In the genomic region with DNA sequence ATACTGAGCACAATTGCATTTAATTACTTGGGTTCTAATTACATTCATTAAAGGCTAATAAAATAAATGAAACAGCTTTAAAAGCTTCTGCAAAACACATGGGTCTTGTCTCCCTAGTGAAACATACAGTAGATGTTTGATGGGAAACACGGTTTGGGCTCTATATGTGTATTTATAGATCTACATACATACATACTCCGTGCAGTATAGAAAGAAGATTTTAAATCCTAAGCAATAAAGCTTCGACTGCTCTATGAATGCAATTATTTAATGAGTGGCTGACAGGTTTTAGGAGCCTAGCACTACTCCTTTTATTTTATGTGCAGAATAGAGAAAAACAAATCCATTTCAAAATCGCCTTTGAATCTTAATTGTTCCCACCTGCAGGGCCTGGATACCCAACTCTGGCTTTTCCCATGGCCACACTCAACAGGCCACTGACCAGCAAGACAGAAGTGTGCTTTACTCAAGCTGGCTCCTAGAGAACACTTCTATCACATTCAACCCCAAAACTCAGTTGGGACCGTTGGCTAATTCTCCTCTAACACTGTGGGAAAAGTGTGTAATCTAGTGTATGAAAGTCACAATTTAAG, we compare ENCODE assay signal across 23 mouse cellular contexts. TPM values are rescaled to one million over a fixed set of nuclear protein-coding genes. Genes with fewer than 3 reads are reported as not detected.
DNase-seq lines count a peak whose midpoint lies in the region; ATAC-seq lines count a peak whose summit lies in the region.
"Had no signal": no experiment of that assay in that cellular context is flagged by ENCODE, and none has a peak within 500 bp of the region (broad histone marks: within the 10 kb centered on the region; RNA-seq: fewer than 3 reads in every experiment).

No protein-coding gene starts in this region.

- no peaks in the 10 kb centered on the region for H3K27me3 ChIP-seq in kidney, embryonic 14.5 days (ENCODE audit: control insufficient read depth, insufficient read depth, low read length)
- H3K27me3 ChIP-seq in embryonic facial prominence, embryonic 10.5 days (replicated peaks; ENCODE audit: low read depth, poor library complexity, severe bottlenecking) = no peaks in the 10 kb centered on the region
- H3K27me3 ChIP-seq in hindbrain, embryonic 15.5 days = 0 out of 2 replicates have a peak, but pooled peaks cover 2% of the 10 kb centered on the region
- H3K27me3 ChIP-seq: forebrain, embryonic 12.5 days; heart, embryonic 13.5 days; liver, embryonic 13.5 days; midbrain, embryonic 12.5 days had no signal

- H3K27ac ChIP-seq in kidney, embryonic 14.5 days (ENCODE audit: low read depth, low read length) = peak overlapping the region; percentile 37; the same call in 1 of the 2 replicates
- peak overlapping the region; percentile 36; the same call in 1 of the 2 replicates for H3K27ac ChIP-seq in embryonic facial prominence, embryonic 10.5 days (replicated peaks)
- peak overlapping the region; percentile 23 for H3K27ac ChIP-seq in hindbrain, embryonic 15.5 days (replicated peaks)
- H3K27ac ChIP-seq: forebrain, embryonic 12.5 days; heart, embryonic 13.5 days; liver, embryonic 13.5 days; midbrain, embryonic 12.5 days had no signal

- no peak for ATAC-seq in kidney, embryonic 14.5 days (ENCODE audit: low FRiP score, low TSS enrichment)
- peak; percentile 73 for ATAC-seq in hindbrain, embryonic 15.5 days (ENCODE audit: low FRiP score, low read depth)

- WGBS in kidney, embryonic 14.5 days = 34% methylated on average over 5 of the region's 5 CpGs
- WGBS in embryonic facial prominence, embryonic 10.5 days = 61% methylated on average over 5 of the region's 5 CpGs
- 40% methylated on average over 5 of the region's 5 CpGs for WGBS in hindbrain, embryonic 15.5 days

- no peaks in the 10 kb centered on the region for H3K36me3 ChIP-seq in kidney, embryonic 14.5 days (ENCODE audit: control insufficient read depth, insufficient read depth, low read length)
- no peaks in the 10 kb centered on the region for H3K36me3 ChIP-seq in embryonic facial prominence, embryonic 10.5 days (replicated peaks)
- no peaks in the 10 kb centered on the region for H3K36me3 ChIP-seq in hindbrain, embryonic 15.5 days
- H3K36me3 ChIP-seq: forebrain, embryonic 12.5 days; heart, embryonic 13.5 days; liver, embryonic 13.5 days; midbrain, embryonic 12.5 days had no signal

- no peaks in the 10 kb centered on the region for H3K9me3 ChIP-seq in kidney, embryonic 14.5 days (ENCODE audit: control insufficient read depth, low read length)
- H3K9me3 ChIP-seq in embryonic facial prominence, embryonic 10.5 days = no peaks in the 10 kb centered on the region
- H3K9me3 ChIP-seq in hindbrain, embryonic 15.5 days = no peaks in the 10 kb centered on the region
- H3K9me3 ChIP-seq: forebrain, embryonic 12.5 days; heart, embryonic 13.5 days; liver, embryonic 13.5 days; midbrain, embryonic 12.5 days had no signal

- 0 out of 2 replicates have a peak, but pooled peaks cover 7% of the 10 kb centered on the region for H3K4me1 ChIP-seq in kidney, embryonic 14.5 days (ENCODE audit: control insufficient read depth, insufficient read depth, low read length)
- peaks cover 40% of the 10 kb centered on the region for H3K4me1 ChIP-seq in embryonic facial prominence, embryonic 10.5 days
- H3K4me1 ChIP-seq in hindbrain, embryonic 15.5 days (replicated peaks) = peaks cover 14% of the 10 kb centered on the region
- H3K4me1 ChIP-seq: liver, embryonic 13.5 days had no signal

- no peak overlapping the region for H3K4me3 ChIP-seq in kidney, embryonic 14.5 days (ENCODE audit: low read length)
- no peak overlapping the region for H3K4me3 ChIP-seq in embryonic facial prominence, embryonic 10.5 days
- H3K4me3 ChIP-seq in hindbrain, embryonic 15.5 days = no peak overlapping the region
- H3K4me3 ChIP-seq: forebrain, embryonic 12.5 days; heart, embryonic 13.5 days; liver, embryonic 13.5 days; midbrain, embryonic 12.5 days had no signal

- H3K4me2 ChIP-seq in kidney, embryonic 14.5 days (replicated peaks; ENCODE audit: low read depth, low read length) = no peak overlapping the region
- H3K4me2 ChIP-seq in hindbrain, embryonic 15.5 days = peak overlapping the region; percentile 6; the same call in 1 of the 2 replicates
- H3K4me2 ChIP-seq: forebrain, embryonic 12.5 days; heart, embryonic 13.5 days; liver, embryonic 13.5 days; midbrain, embryonic 12.5 days had no signal

- H3K9ac ChIP-seq in kidney, embryonic 14.5 days (ENCODE audit: low read depth, low read length) = no peak overlapping the region
- H3K9ac ChIP-seq in hindbrain, embryonic 15.5 days = no peak overlapping the region
- H3K9ac ChIP-seq: forebrain, embryonic 12.5 days; heart, embryonic 13.5 days; liver, embryonic 13.5 days; midbrain, embryonic 12.5 days had no signal

- DNase-seq in embryo, embryonic 11 days = peak; percentile 32
- DNase-seq in embryo, embryonic 10 days (ENCODE audit: low spot score) = no peak
- DNase-seq in kidney, adult 8-10 months = no peak
- DNase-seq in embryonic facial prominence, embryonic 10.5 days (ENCODE audit: low spot score) = no peak
- DNase-seq in testis, postnatal 14 days (ENCODE audit: low spot score) = no peak
- DNase-seq: adrenal gland, postnatal 10 days; cerebellum, adult 18-20 months; cerebellum, postnatal 25 days; gastrocnemius, postnatal 25 days; heart, adult 18-20 months; heart, postnatal 14 days; kidney, adult 2 months; kidney, postnatal 36 days; layer of hippocampus, adult 9-11 months; liver, embryonic 13.5 days; lung, adult 2 months; thymus, adult 2 months; thymus, postnatal 4 days had no signal

RNA-seq across cellular contexts. Expression of a gene that starts 42.7 kb away (rescaled TPM):
- 11.3 and 16.2 TPM in 2 replicates for polyA plus RNA-seq in kidney, embryonic 14.5 days (2014; fragmentation: Nextera tagmentation; extraction: Ambion mirVana)
- polyA plus RNA-seq in embryonic facial prominence, embryonic 10.5 days (2016; fragmentation: Nextera tagmentation; extraction: Ambion mirVana) = 20.8 and 22.8 TPM in 2 replicates
- 18.4 and 21.3 TPM in 2 replicates for polyA plus RNA-seq in hindbrain, embryonic 15.5 days (2015; fragmentation: Nextera tagmentation; extraction: Ambion mirVana)
